Mouse (Mus musculus): Measurements from ENCODE around the gene Naif1. TPM values are rescaled to one million over a fixed set of nuclear protein-coding genes. Genes with fewer than 3 reads are reported as not detected.
"Not testable (repeated sequence)": the region's sequence is repeated elsewhere in the genome, so short reads cannot be mapped to it uniquely, and the experiment has no call there.

Naif1 gene
- total and polyA plus RNA-seq, 2 experiments, result 0.83 to 3.0 TPM

GRCm38 (mm10) chr2:32471001-32471680, 20.9 kb downstream of the Naif1 start:
- Histone ChIP-seq H3K27ac (replicated peaks; ENCODE audit: insufficient read depth, low read depth, low read length) (no peak overlapping the region), H3K36me3 (ENCODE audit: control insufficient read depth, insufficient read depth, low read length) (no peaks in the 10 kb centered on the region), H3K4me1 (ENCODE audit: control insufficient read depth, insufficient read depth, low read length) (no peaks in the 10 kb centered on the region), H3K27me3 (ENCODE audit: control insufficient read depth, insufficient read depth, low read length) (no peaks in the 10 kb centered on the region), H3K9ac (ENCODE audit: low read depth, low read length) (no peak overlapping the region), H3K79me2 (ENCODE audit: control insufficient read depth, insufficient read depth, low read length) (no peaks in the 10 kb centered on the region), H3K4me3 (ENCODE audit: insufficient read depth, low read depth, low read length) (no peak overlapping the region)
- WGBS, result 46% methylated on average over 6 of the region's 6 CpGs
- DNase-seq (ENCODE audit: extremely low read depth, low read depth, low spot score), result no peak
- TF ChIP-seq CTCF (IDR thresholded peaks at IDR 0.05; ENCODE audit: low read depth, low read length), result no peak
- no peak for TF ChIP-seq POLR2A (IDR thresholded peaks at IDR 0.05; ENCODE audit: extremely low read depth, insufficient read depth, low read length)

DNA sequence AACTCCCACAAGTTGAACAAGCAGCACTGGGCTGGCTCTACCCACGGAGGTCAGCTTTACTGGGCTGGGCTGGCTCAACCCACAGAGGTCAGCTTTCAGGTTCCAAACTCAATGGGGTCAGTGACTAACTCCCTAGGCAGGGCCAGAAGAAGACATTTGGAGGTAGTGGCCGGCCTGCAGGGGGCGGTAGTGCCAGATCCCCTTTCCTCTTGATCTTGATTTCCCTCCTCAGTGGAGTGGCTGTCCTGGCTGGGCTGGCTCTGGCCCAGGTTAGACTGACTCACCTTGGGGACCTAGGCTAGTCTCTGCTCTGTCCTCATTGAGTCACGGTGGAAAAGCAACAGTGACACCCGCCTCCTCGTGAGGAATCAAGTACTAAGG, 21.4 kb downstream of the Naif1 start:
- TF ChIP-seq POLR2A (IDR thresholded peaks at IDR 0.05; ENCODE audit: extremely low read depth, insufficient read depth, low read length) (no peak), CTCF (IDR thresholded peaks at IDR 0.05; ENCODE audit: low read depth, low read length) (peak; percentile 65)
- Histone ChIP-seq H3K9ac (ENCODE audit: low read depth, low read length) (no peak overlapping the region), H3K79me2 (ENCODE audit: control insufficient read depth, insufficient read depth, low read length) (no peaks in the 10 kb centered on the region), H3K4me1 (ENCODE audit: control insufficient read depth, insufficient read depth, low read length) (no peaks in the 10 kb centered on the region), H3K4me3 (ENCODE audit: insufficient read depth, low read depth, low read length) (no peak overlapping the region), H3K27ac (replicated peaks; ENCODE audit: insufficient read depth, low read depth, low read length) (no peak overlapping the region), H3K27me3 (ENCODE audit: control insufficient read depth, insufficient read depth, low read length) (no peaks in the 10 kb centered on the region), H3K36me3 (ENCODE audit: control insufficient read depth, insufficient read depth, low read length) (no peaks in the 10 kb centered on the region)
- peak; percentile 63 for DNase-seq (ENCODE audit: extremely low read depth, low read depth, low spot score)
- 61% methylated on average over 6 of the region's 6 CpGs for WGBS

DNA sequence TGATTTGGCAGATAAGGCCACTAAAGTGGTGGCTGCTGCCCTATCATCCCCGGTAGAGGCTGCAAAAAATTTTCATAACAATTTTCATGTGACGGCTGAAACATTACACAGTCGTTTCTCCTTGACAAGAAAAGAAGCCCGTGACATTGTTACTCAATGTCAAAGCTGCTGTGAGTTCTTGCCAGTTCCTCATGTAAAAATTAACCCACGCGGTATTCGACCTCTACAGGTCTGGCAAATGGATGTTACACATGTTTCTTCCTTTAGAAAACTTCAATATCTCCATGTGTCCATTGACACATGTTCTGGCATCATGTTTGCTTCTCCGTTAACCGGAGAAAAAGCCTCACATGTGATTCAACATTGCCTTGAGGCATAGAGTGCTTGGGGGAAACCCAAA, 25.1 kb downstream of the Naif1 start:
- H3K79me2 ChIP-seq (ENCODE audit: control insufficient read depth, insufficient read depth, low read length); H3K9ac ChIP-seq (ENCODE audit: low read depth, low read length); H3K36me3 ChIP-seq (ENCODE audit: control insufficient read depth, insufficient read depth, low read length); H3K27me3 ChIP-seq (ENCODE audit: control insufficient read depth, insufficient read depth, low read length); H3K4me1 ChIP-seq (ENCODE audit: control insufficient read depth, insufficient read depth, low read length); H3K27ac ChIP-seq (replicated peaks; ENCODE audit: insufficient read depth, low read depth, low read length); DNase-seq (ENCODE audit: extremely low read depth, low read depth, low spot score); H3K4me3 ChIP-seq (ENCODE audit: insufficient read depth, low read depth, low read length): not testable (repeated sequence)
- WGBS, result 77% methylated on average over 6 of the region's 9 CpGs

DNA sequence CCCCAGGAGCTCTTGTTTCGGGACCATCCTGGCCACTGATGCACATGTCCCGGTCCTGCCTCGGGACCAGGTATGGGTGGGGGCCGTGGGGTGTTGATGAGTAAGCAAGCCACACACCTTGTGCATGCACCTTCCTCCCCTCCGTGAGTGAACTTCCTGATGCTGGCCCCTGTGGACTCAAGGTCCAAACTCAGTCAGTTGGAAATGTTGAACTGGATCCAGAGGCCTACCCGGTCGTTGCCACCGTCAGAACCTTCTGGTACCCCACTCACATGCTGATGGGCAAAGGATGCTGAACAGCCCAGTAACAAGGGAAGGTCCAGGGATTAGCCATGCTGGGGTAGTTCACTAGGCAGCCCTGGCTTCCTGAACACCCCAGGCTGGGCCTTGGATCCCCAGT, 32.1 kb downstream of the Naif1 start:
- Histone ChIP-seq H3K4me3 (ENCODE audit: insufficient read depth, low read depth, low read length) (no peak overlapping the region), H3K4me1 (ENCODE audit: control insufficient read depth, insufficient read depth, low read length) (peaks cover 3% of the 10 kb centered on the region; the same call in 1 of the 2 replicates), H3K27ac (replicated peaks; ENCODE audit: insufficient read depth, low read depth, low read length) (no peak overlapping the region), H3K79me2 (ENCODE audit: control insufficient read depth, insufficient read depth, low read length) (no peaks in the 10 kb centered on the region), H3K9ac (ENCODE audit: low read depth, low read length) (no peak overlapping the region), H3K27me3 (ENCODE audit: control insufficient read depth, insufficient read depth, low read length) (no peaks in the 10 kb centered on the region), H3K36me3 (ENCODE audit: control insufficient read depth, insufficient read depth, low read length) (no peaks in the 10 kb centered on the region)
- no peak for DNase-seq (ENCODE audit: extremely low read depth, low read depth, low spot score)
- 81% methylated on average over 8 of the region's 8 CpGs for WGBS
- TF ChIP-seq CTCF (IDR thresholded peaks at IDR 0.05; ENCODE audit: low read depth, low read length) (no peak), POLR2A (IDR thresholded peaks at IDR 0.05; ENCODE audit: extremely low read depth, insufficient read depth, low read length) (no peak)

DNA sequence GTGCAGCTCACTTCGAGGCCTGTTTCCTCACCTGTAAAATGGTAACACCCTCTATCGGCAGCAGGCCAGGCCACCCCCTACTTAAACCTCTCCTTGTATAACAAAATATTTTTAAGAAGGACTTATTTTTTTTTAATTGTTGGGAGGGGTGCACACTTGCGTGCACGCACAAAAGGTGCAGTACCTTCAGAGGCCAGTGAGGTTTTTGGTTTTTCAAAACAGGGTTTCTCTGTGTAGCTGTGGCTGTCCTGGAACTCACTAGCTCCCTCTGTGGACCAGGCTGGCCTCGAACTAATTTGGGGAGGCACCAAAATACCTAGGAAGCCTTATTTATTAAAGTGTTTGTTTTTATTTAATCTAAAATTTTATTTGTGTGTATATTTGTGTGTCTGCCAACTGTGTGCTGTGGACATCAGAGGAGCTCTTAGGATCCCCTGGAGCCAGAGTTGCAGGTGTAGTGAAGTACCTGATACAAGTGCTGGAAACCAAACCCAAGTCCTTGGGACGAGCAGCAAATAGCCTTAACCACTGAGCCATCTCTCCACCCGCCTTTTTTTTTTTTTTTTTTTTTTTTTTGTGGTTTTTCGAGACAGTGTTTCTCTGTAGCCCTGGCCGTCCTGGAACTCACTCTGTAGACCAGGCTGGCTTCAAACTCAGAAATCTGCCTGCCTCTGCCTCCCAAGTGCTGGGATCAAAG, 33.1 kb downstream of the Naif1 start:
- peaks cover 3% of the 10 kb centered on the region; the same call in 1 of the 2 replicates for H3K4me1 ChIP-seq (ENCODE audit: control insufficient read depth, insufficient read depth, low read length)
- peak; percentile 32 for DNase-seq (ENCODE audit: extremely low read depth, low read depth, low spot score)
- no peaks in the 10 kb centered on the region for H3K36me3 ChIP-seq (ENCODE audit: control insufficient read depth, insufficient read depth, low read length)
- no peak overlapping the region for H3K27ac ChIP-seq (replicated peaks; ENCODE audit: insufficient read depth, low read depth, low read length)
- H3K27me3 ChIP-seq (ENCODE audit: control insufficient read depth, insufficient read depth, low read length), result no peaks in the 10 kb centered on the region
- H3K9ac ChIP-seq (ENCODE audit: low read depth, low read length), result no peak overlapping the region
- no peaks in the 10 kb centered on the region for H3K79me2 ChIP-seq (ENCODE audit: control insufficient read depth, insufficient read depth, low read length)
- TF ChIP-seq POLR2A (IDR thresholded peaks at IDR 0.05; ENCODE audit: extremely low read depth, insufficient read depth, low read length) (no peak), CTCF (IDR thresholded peaks at IDR 0.05; ENCODE audit: low read depth, low read length) (peak; percentile 43; the same call in 1 of the 2 replicates)
- no peak overlapping the region for H3K4me3 ChIP-seq (ENCODE audit: insufficient read depth, low read depth, low read length)
- WGBS, result 79% methylated on average over 9 of the region's 9 CpGs

DNA sequence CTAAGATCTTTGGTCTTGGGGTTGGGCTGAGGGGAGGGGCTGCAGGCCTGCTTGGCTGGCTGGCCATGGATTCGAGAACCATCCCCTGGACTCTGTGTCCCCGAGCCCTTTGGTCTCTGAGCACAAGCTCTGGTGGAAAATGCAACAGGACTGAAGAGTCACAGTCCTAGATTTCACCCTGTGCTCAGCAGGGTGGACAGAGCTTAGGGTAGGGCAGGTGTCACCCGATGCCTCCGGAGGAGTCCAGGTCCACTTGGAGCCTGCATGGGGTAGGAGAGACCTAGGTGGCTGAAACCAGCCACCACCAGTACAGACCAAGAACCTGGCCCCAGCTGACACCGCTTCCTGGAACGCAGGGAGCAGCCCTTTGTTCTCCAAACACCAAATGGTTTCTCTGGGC, 34.7 kb downstream of the Naif1 start:
- WGBS, result 26% methylated on average over 6 of the region's 6 CpGs
- Histone ChIP-seq H3K36me3 (ENCODE audit: control insufficient read depth, insufficient read depth, low read length) (no peaks in the 10 kb centered on the region), H3K79me2 (ENCODE audit: control insufficient read depth, insufficient read depth, low read length) (no peaks in the 10 kb centered on the region), H3K27ac (replicated peaks; ENCODE audit: insufficient read depth, low read depth, low read length) (peak overlapping the region; percentile 79), H3K4me3 (ENCODE audit: insufficient read depth, low read depth, low read length) (no peak overlapping the region), H3K9ac (ENCODE audit: low read depth, low read length) (peak overlapping the region; percentile 52; the same call in 1 of the 2 replicates), H3K4me1 (ENCODE audit: control insufficient read depth, insufficient read depth, low read length) (peaks cover 3% of the 10 kb centered on the region; the same call in 1 of the 2 replicates), H3K27me3 (ENCODE audit: control insufficient read depth, insufficient read depth, low read length) (no peaks in the 10 kb centered on the region)
- TF ChIP-seq POLR2A (IDR thresholded peaks at IDR 0.05; ENCODE audit: extremely low read depth, insufficient read depth, low read length) (no peak), CTCF (IDR thresholded peaks at IDR 0.05; ENCODE audit: low read depth, low read length) (no peak)
- peak; percentile 92 for DNase-seq (ENCODE audit: extremely low read depth, low read depth, low spot score)

All from liver, adult 2 months (tissue).